Mouse (Mus musculus) adrenal gland, adult (tissue): Measurements from ENCODE around the gene Vmn1r160.
"Not testable (repeated sequence)": the region's sequence is repeated elsewhere in the genome, so short reads cannot be mapped to it uniquely, and the experiment has no call there.

ENCODE experiments used
- DNase-seq, 2 experiments: peaks; one replicate each; pipeline ENCODE4 v3.0.0; 2022 to 2023; ENCODE audit warnings: low spot score in 1 of 2; ENCODE audit not compliant: inconsistent age in 2 of 2

Vmn1r160 gene

DNA sequence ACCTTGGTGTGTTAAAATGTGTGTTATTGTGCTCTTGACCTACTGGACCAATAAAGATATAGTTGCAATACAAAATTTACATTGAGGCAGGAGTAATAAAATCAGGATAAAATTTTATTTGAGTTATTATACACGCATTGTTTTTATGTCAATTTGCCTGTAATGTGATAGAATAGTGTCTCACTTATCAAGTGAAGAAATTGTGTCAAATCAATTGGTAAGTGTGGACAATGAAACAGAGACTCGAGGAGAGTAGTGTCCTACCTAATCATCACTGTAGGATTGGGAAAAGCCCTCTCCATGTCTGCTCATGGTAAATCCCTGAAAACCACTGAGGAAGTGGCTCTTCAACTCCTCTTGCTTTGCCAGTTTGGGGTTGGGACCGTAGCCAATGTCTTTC is at the start of gene Vmn1r160:
TSS of gene Vmn1r160 (plus strand) at position 301 of the 400 bp plus-strand sequence.
- DNase-seq, result not testable (repeated sequence)

- DNase-seq, result not testable (repeated sequence)
Observed at GRCm38 (mm10) chr7:22843505-22843904, 27.5 kb upstream of the Vmn1r160 start, which contains the start of gene Vmn1r159. Vmn1r159 (minus strand) TSS chr7:22843605.
